Mouse (Mus musculus) embryonic fibroblast, embryonic 13.5 days (primary cell): ENCODE measurements around the gene Sh2b1.
A peak's percentile ranks its signal among the peaks of the same experiment; 100 is the strongest.

Experiments used
- CTCF ChIP-seq: IDR thresholded peaks from 2 replicates; pipeline ENCODE4 v1.5.1; 2011; ENCODE audit warnings: mild to moderate bottlenecking, control low read depth, low read length, moderate library complexity, borderline replicate concordance; ENCODE audit not compliant: insufficient read depth
- POLR2A ChIP-seq: IDR thresholded peaks from 2 replicates; pipeline ENCODE4 v1.6.1; 2011; ENCODE audit warnings: low read depth, mild to moderate bottlenecking, control low read depth, low read length, moderate library complexity

DNA sequence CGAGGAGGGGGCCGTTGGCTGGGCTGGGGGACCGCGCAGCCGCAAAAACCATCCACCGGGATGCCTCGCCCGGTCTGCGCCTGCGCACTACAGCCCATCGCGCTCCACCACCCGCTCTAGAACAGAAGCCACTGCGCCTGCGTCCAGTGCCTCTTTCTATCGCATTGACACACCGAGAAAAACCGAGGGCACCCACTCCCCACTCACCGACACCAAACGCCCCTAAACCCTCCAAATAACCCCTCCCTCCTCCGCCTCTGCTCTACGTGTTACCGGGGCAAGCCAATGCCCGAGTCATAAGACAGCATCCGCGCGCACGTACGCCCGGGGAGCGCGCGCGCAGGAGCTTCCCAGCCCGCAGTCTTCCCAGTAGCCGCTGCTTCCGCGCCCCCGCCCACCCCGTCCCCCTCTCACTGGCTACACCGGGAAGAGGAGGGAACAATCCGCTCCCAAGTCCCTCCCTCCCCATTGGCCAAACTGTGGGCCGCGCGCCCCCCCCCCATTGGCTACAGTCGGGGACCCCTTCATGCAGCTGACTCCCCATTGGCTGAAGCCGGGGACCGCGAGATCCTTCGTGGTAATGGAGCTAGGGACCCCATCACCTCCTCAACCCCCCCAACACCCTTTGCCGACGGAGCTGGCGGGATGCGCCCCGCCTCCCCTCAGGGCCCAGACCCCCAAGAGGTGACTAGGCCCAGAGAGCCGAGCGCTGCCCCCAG lies 27.0 kb upstream of the Sh2b1 start:
- TF ChIP-seq POLR2A (peak; percentile 53), CTCF (no peak)
